Mouse (Mus musculus): ENCODE measurements around the gene Dlgap1. TPM values are rescaled to one million over a fixed set of nuclear protein-coding genes. Genes with fewer than 3 reads are reported as not detected.
"Not testable (repeated sequence)": the region's sequence is repeated elsewhere in the genome, so short reads cannot be mapped to it uniquely, and the experiment has no call there.

Gene Dlgap1
- polyA plus RNA-seq, 1 experiment from 2014 or later = 2.4 TPM

- H3K4me1 ChIP-seq (replicated peaks) = no peaks in the 10 kb centered on the region
- no peaks in the 10 kb centered on the region for H3K36me3 ChIP-seq
- H3K4me3 ChIP-seq = no peak overlapping the region
- no peaks in the 10 kb centered on the region for H3K27me3 ChIP-seq (ENCODE audit: insufficient read depth, poor library complexity, severe bottlenecking)
- no peak for DNase-seq (ENCODE audit: low spot score)
- WGBS = 58% methylated on average over 7 of the region's 7 CpGs
- H3K9me3 ChIP-seq = no peaks in the 10 kb centered on the region
- no peak overlapping the region for H3K27ac ChIP-seq
Observed at GRCm38 (mm10) chr17:70528196-70529187, 559.6 kb downstream of the Dlgap1 start.

DNA sequence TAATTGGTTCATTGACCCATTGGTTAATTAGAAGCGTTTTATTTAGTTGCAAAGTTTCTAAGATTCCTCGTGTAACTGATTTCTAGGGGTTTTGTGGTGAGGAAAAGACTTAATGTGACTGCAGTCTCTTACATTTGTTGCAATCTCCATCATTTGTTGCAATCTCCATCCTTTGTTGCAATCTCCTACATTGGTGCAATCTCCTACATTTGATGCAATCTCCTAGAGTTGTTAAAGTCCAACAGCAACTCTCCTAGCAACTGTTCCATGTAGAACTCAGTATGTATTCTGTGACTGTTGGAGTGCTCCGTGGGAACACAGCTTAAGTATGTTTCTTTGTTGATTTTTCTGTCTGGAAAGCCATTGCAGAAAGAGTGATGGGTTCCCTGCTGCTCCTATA lies 565.4 kb downstream of the Dlgap1 start:
- no peaks in the 10 kb centered on the region for H3K27me3 ChIP-seq (ENCODE audit: insufficient read depth, poor library complexity, severe bottlenecking)
- H3K4me3 ChIP-seq = no peak overlapping the region
- no peak for DNase-seq (ENCODE audit: low spot score)
- no peaks in the 10 kb centered on the region for H3K9me3 ChIP-seq
- 77% methylated on average over 3 of the region's 3 CpGs for WGBS
- no peaks in the 10 kb centered on the region for H3K36me3 ChIP-seq
- no peaks in the 10 kb centered on the region for H3K4me1 ChIP-seq (replicated peaks)
- H3K27ac ChIP-seq = no peak overlapping the region

DNA sequence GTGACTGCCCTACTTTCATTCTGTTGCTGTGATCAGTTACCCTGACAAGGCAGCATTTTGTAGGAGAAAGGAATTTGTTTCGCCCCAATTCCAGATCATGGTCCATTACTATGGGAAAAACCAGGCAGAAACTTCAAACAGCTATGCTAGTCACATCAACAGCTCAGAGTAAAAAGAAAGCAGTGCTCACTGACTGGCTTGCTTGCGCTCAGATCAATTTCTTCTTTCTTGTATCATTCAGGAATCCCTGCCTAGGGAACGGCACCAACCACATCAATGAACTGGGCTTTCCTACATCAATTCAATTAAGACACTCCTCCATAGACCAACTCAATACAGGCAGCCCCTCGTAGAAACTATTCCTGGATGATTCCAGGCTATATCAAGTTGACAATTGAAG lies 572.9 kb downstream of the Dlgap1 start:
- Histone ChIP-seq H3K4me1 (replicated peaks) (no peaks in the 10 kb centered on the region), H3K27me3 (ENCODE audit: insufficient read depth, poor library complexity, severe bottlenecking) (no peaks in the 10 kb centered on the region), H3K27ac (no peak overlapping the region), H3K9me3 (0 out of 2 replicates have a peak, but pooled peaks cover 2% of the 10 kb centered on the region), H3K36me3 (no peaks in the 10 kb centered on the region), H3K4me3 (no peak overlapping the region)
- WGBS = 88% methylated on average over 4 of the region's 4 CpGs
- DNase-seq (ENCODE audit: low spot score) = no peak

DNA sequence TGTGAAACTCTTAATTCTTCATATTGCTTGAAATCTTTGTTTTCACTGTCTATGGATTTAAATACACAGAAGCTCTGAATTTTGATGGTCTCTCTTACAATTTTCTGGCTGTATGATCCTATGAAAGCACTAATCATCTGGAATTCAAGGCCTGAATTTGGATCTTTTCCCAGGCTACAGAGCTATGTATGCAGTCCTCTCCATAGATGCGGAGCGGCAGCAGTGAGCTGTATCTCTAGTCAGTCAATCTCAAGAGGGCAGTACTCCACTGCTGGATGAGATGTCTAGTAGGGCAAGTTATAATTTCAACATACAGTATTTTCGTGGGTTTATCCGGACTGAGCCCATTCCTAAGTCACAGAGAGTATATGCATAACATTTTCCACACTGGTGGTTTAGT lies 581.9 kb downstream of the Dlgap1 start:
- 93% methylated on average over 4 of the region's 4 CpGs for WGBS
- no peaks in the 10 kb centered on the region for H3K36me3 ChIP-seq

DNA sequence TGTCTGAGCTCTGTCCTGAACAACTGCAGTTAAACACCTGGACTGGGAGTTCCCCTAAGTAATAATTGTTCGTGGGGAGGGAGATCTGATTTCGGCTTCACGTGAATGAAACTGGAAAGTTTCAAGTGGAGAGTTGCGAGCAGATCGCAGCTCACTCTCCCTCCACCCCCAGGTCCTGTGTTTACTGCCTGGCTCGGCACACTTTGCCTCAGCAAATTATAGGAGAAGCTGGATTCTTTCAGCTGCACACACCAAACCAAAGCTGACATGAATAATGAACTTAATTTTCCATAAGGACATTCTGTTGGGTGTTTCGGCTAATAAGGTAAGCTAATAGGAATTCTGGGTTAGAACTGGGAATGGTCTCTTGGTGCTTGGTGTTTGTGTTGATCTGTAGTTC lies 592.7 kb downstream of the Dlgap1 start:
- no peaks in the 10 kb centered on the region for H3K9me3 ChIP-seq
- no peaks in the 10 kb centered on the region for H3K36me3 ChIP-seq
- H3K4me3 ChIP-seq = no peak overlapping the region
- H3K4me1 ChIP-seq (replicated peaks) = no peaks in the 10 kb centered on the region
- no peak overlapping the region for H3K27ac ChIP-seq
- H3K27me3 ChIP-seq (ENCODE audit: insufficient read depth, poor library complexity, severe bottlenecking) = no peaks in the 10 kb centered on the region
- WGBS = 78% methylated on average over 7 of the region's 7 CpGs
- DNase-seq (ENCODE audit: low spot score) = no peak

More for the DNA sequence above, 581.9 kb downstream of the Dlgap1 start:
- no peak for DNase-seq (ENCODE audit: low spot score)
- H3K9me3 ChIP-seq = no peaks in the 10 kb centered on the region
- no peak overlapping the region for H3K27ac ChIP-seq
- no peaks in the 10 kb centered on the region for H3K27me3 ChIP-seq (ENCODE audit: insufficient read depth, poor library complexity, severe bottlenecking)
- no peaks in the 10 kb centered on the region for H3K4me1 ChIP-seq (replicated peaks)
- no peak overlapping the region for H3K4me3 ChIP-seq

GRCm38 (mm10) chr17:70570848-70571247 lies 602.0 kb downstream of the Dlgap1 start:
- Histone ChIP-seq H3K4me1 (replicated peaks) (0 out of 2 replicates have a peak, but pooled peaks cover 4% of the 10 kb centered on the region), H3K27me3 (ENCODE audit: insufficient read depth, poor library complexity, severe bottlenecking) (no peaks in the 10 kb centered on the region), H3K4me3 (no peak overlapping the region), H3K36me3 (no peaks in the 10 kb centered on the region), H3K27ac (no peak overlapping the region), H3K9me3 (no peaks in the 10 kb centered on the region)
- DNase-seq (ENCODE audit: low spot score) = no peak
- WGBS = 82% methylated on average over 5 of the region's 5 CpGs

GRCm38 (mm10) chr17:70583042-70583441 lies 614.2 kb downstream of the Dlgap1 start:
- Histone ChIP-seq H3K36me3 (no peaks in the 10 kb centered on the region), H3K4me3 (no peak overlapping the region), H3K4me1 (replicated peaks) (peaks cover 7% of the 10 kb centered on the region; the same call in 1 of the 2 replicates), H3K27me3 (ENCODE audit: insufficient read depth, poor library complexity, severe bottlenecking) (no peaks in the 10 kb centered on the region), H3K27ac (no peak overlapping the region), H3K9me3 (no peaks in the 10 kb centered on the region)
- WGBS = 68% methylated on average over 8 of the region's 8 CpGs
- DNase-seq (ENCODE audit: low spot score) = no peak

GRCm38 (mm10) chr17:70586735-70587425 lies 618.0 kb downstream of the Dlgap1 start:
- 79% methylated on average over 13 of the region's 13 CpGs for WGBS
- no peak for DNase-seq (ENCODE audit: low spot score)
- Histone ChIP-seq H3K9me3 (no peaks in the 10 kb centered on the region), H3K4me1 (replicated peaks) (peaks cover 30% of the 10 kb centered on the region), H3K27me3 (ENCODE audit: insufficient read depth, poor library complexity, severe bottlenecking) (no peaks in the 10 kb centered on the region), H3K36me3 (no peaks in the 10 kb centered on the region), H3K4me3 (no peak overlapping the region), H3K27ac (no peak overlapping the region)

DNA sequence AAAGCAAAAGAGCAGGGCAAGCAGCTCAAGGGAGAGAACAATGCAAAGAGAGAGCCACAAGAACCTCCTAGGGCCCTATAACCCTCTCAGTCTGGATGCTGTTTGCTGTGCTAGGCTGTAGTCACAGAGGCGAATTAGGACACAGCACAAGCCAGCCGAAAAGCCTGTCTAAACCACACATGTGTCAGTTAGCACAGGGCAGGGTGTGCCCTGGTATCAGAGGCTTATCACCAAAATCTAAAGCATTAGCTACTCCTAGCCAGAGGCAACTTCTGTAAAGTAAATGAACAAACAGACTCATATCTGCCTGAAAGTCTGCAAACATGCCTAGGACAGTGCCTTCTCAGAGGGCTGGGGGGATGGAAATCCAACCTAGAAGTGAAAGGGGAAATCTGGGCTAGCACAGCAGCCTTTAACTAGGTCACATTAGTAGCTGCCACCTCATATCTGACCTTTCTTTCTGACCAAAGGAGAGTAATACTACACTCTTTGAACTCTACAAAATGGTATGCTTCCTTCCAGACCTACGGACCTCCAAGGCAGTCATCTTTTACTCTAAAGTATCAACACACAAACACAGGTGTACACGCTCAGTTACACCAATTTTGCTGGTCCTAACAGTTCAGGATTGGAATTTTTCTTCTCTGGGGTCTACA lies 619.2 kb downstream of the Dlgap1 start:
- H3K27ac ChIP-seq; H3K36me3 ChIP-seq; H3K9me3 ChIP-seq; H3K4me3 ChIP-seq; DNase-seq (ENCODE audit: low spot score); H3K27me3 ChIP-seq (ENCODE audit: insufficient read depth, poor library complexity, severe bottlenecking): not testable (repeated sequence)
- peaks cover 30% of the 10 kb centered on the region for H3K4me1 ChIP-seq (replicated peaks)
- WGBS = 81% methylated on average over 3 of the region's 4 CpGs

- Histone ChIP-seq H3K4me1 (replicated peaks) (peaks cover 30% of the 10 kb centered on the region), H3K36me3 (no peaks in the 10 kb centered on the region), H3K4me3 (no peak overlapping the region), H3K9me3 (no peaks in the 10 kb centered on the region), H3K27me3 (ENCODE audit: insufficient read depth, poor library complexity, severe bottlenecking) (no peaks in the 10 kb centered on the region), H3K27ac (0 out of 2 replicates have a peak overlapping the region, but pooled peaks have one; percentile 5)
- WGBS = 64% methylated on average over 6 of the region's 6 CpGs
- no peak for DNase-seq (ENCODE audit: low spot score)
Observed at GRCm38 (mm10) chr17:70588691-70589090, 619.8 kb downstream of the Dlgap1 start.

DNA sequence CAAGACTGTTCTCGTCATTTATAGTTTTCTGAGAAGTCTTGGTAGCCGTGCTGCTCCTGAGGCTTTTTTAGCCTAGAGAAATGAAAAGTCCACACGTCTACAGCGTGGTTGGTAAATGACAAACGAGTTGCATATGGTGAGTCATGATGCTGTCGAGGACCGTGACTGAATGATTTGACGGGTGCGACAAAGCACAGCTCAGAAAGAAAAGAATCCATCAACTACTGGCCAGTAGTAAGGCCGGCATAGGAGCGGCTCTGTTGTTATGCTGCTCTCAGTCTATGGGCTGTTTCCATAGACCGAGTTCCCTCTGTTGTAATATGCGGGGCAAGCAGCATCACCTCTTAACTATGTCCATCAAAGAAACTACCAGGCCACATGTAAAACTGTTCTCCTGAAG lies 620.3 kb downstream of the Dlgap1 start:
- Histone ChIP-seq H3K4me3 (no peak overlapping the region), H3K27ac (peak overlapping the region; percentile 62; the same call in 1 of the 2 replicates), H3K36me3 (no peaks in the 10 kb centered on the region), H3K4me1 (replicated peaks) (peaks cover 30% of the 10 kb centered on the region), H3K9me3 (no peaks in the 10 kb centered on the region), H3K27me3 (ENCODE audit: insufficient read depth, poor library complexity, severe bottlenecking) (no peaks in the 10 kb centered on the region)
- 39% methylated on average over 13 of the region's 13 CpGs for WGBS
- DNase-seq (ENCODE audit: low spot score) = peak; percentile 38

- Histone ChIP-seq H3K27me3 (ENCODE audit: insufficient read depth, poor library complexity, severe bottlenecking) (no peaks in the 10 kb centered on the region), H3K27ac (no peak overlapping the region; the same call in 1 of the 2 replicates), H3K4me3 (no peak overlapping the region), H3K4me1 (replicated peaks) (peaks cover 30% of the 10 kb centered on the region), H3K36me3 (no peaks in the 10 kb centered on the region), H3K9me3 (no peaks in the 10 kb centered on the region)
- no peak for DNase-seq (ENCODE audit: low spot score)
- WGBS = 66% methylated on average over 6 of the region's 6 CpGs
Observed at GRCm38 (mm10) chr17:70590506-70590905, 621.6 kb downstream of the Dlgap1 start.
